Mouse (Mus musculus) right cerebral cortex, postnatal 25 days (tissue): ENCODE data around the gene Las1l.
"Not testable (repeated sequence)": the region's sequence is repeated elsewhere in the genome, so short reads cannot be mapped to it uniquely, and the experiment has no call there.

Experiments
- DNase-seq: peaks from one replicate; pipeline ENCODE4 v3.0.0; 2022

The Las1l gene

DNA sequence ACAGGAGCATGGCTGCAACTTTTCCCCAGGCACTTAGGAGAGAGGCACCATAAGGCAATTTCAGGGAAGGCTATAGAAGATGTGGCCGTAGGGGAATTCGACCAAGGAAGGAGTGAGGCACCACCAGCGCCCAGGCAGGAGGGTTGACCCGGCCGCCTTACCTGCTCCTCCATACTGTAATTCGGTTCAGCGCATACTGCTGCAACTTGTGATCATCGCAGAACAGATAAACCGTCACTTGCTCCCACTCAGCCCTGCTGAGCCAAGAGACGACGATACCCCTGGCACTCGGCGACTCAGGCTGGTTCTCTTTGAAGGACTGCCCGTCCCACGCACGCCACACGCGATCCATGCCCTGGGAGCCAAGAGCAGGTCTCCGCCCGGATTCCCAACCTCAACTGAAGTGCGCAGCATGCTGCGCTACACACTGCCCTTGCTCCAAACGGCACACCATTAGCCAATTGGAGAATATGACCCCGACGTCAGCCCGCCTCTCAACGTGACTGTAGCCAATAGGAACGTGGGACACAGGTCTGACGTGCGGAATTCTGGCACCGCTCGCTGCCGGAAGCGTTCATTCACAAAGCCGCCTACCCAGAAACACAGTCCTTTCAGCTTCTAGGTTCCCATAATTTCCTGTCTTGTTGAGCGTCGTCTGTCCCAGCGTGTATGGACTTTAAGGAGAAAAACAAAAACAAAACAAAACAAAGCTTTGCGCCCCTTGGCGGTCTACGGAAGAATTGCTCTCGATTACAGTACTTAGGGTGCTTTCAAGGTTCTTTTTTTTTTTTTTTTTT is at the start of gene Las1l:
TSS of gene Las1l (minus strand) at position 466 of the 797 bp plus-strand sequence.
- peak; percentile 88 for DNase-seq

DNA sequence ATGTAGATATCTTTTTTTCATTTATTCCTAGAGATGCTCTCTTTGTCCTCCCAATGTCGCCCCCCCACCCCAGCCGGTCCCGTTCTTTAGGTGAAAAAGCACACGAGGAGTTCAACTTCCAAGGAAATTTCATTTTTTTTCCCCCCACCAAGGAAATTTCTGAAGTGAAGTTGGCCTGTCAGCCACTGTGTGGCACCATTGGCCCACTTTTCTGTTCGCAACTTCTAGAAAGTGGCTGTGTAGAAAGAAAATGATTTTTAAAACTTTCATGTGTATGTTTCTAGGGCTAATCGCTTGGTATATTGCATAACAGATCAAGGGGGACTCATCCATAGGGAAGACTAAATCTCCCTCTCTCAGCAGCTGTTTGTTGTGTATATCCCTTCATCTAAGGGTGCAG is 49.6 kb upstream of the Las1l start:
- no peak for DNase-seq

DNA sequence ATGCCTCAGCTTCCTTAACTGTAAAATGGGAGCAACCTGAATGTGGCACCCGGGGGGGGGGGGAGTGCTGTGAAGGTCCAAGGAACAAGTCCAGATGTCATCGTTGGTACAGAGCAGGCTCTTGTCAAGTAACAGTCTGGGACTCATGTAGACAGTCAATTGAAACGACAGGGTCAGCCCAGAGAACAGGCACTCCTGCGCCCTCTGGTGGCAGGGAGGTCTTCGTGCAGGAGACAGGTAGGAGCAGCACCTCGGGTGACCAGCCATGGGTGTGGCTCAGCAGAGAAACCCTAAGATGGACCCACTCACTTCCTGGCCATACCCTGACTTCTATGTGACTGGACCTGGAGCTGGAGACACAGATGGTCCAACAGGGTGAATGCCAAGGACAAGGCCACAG is 42.8 kb upstream of the Las1l start:
- DNase-seq: no peak

DNA sequence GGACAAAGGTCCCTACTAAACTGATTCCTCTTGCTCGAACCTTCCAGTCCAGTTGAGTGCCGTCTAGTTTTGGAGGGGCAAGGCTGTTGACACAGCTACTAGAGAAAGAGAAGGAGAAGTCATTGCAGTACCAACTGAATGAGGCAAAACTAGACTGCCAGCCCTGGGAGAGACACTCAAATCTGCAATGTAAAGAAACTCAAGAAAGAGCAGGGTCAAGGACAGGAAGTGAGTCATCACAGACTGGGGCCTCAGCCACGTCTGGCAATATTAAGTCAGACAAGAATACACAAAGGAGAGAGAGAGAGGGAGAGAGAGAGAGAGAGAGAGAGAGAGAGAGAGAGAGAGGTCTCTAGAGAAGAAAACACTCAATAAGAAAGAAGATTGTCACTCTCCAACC is 36.4 kb upstream of the Las1l start:
- DNase-seq: no peak

DNA sequence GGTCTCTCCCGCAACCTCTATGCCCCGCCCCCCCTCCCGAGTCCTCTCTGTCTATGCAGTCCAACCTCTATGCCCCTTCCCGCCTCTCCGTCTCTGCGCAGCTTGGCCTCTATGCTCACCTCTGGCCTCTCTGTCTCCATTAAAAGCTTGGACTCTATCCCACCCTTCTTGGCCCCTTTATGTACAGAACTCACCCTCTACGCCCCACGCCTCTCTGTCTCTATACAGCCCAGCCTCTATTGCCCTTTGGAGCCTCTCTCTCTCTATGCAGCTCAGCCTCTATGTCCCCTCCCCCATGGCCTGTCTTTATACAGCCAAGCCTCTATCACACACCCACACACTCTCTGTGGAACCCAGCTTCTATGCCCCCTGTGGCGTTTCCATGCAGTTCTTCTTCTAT is 13.2 kb upstream of the Las1l start:
- DNase-seq: no peak

DNA sequence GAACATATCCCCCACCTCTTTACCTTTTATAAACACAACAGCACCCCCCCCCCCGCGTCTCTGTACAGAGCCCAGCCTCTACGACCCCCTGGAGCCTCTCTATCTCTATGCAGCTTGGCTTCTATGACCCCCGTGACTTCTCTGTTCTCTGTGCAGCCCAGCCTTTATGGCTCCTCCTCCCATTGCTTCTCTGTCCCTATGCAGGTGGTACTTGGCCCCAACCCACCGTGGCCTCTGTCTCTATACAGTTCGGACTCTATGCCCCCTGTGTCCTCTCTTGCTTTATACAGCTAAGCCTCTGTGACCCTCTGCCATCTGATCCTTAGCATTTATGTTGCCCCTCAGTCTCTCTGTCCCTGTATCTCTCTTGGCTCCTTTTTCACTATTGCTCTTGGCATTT is 12.4 kb upstream of the Las1l start:
- DNase-seq: no peak

DNA sequence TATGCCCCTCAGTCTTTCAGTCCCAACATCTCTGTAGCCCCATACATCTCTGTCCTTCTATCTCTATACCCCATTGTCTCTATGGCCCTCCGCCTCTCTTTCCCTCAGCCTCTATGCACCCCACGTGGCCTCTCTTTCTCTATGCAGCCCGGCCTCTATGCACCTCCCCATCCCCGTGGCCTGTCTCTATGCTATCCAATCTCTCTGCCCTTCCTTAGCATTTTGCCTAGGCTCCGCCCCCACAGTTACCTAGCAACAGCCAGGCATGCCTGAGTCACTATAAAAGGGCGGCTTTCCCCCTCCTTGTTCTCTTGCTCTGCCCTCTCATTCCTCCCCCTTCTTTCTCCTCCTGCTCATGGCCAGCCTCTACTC is 11.8 kb upstream of the Las1l start:
- DNase-seq: peak; percentile 60

DNA sequence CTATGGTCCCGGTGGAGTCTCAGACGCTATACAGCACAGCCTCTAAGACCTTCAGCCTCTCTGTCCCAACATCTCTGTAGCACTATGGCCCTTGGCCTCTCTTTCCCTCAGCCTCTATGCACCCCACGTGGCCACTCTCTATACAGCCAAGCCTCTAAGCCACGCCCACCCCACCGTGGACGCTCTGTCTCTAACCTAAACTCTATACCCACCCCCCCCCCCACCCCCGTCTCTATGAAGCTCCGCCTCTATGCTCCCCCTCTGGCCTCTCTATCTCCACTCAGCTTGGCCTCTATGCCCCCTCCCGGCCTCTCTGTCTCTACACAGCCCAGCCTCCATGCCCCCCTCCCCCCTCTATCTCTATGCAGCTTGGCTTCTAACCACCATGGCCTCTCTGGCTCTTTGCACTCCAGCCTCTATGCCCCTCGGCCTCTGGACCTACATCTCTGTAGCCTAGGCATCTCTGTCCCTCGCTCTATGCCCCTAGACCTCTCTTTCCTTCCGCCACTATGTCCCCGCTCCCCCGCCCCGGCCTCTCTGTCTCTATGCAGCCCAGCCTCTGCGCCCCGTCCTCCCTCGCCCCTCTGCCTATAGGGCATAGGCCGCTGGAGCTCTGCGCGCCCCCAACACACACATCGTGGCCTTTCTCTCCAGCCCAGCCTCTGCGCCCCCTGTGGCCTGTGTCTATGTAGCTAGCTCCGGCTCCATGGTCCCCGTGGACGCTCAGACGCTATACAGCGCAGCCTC is 11.3 kb upstream of the Las1l start:
- peak; percentile 4 for DNase-seq

DNA sequence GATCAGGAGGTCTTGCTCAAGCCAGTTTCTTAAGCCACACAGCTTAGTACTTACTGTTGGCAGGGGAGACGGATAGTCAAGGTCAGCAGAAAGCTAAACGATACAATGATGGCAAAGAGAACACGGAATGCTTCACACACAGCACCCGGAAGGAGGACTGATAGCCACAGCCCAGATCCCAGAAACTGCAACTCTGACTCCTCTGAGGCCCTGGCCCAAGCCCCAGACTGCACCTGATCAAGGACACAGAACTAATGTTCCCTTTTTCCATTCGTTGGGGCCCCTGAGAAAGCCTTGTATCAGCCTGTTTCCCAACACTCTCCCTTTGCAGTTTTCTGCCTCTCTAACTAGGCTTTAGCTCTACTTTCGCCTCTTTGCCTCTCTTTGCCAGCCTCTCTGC is 8.3 kb upstream of the Las1l start:
- no peak for DNase-seq

DNA sequence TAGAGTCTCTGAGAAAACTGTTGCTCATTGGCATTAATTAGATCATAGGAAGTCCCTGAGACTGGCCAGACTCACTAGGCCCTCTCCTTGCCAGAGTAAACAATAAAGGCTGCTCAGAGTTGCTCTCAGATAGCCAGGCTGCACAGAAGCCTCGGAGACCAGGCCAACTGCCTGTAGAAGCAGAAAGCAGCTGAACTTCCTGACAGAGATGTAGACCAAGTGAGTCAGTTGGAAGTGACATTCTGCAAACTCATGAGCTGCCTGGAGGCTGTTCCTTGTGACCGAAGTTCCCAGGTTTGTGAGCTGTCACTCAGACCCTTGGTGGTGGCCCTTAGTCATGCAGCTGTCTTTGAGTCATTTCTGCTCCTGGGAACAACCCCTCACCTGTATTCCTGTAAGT is 6.6 kb upstream of the Las1l start:
- DNase-seq: no peak

DNA sequence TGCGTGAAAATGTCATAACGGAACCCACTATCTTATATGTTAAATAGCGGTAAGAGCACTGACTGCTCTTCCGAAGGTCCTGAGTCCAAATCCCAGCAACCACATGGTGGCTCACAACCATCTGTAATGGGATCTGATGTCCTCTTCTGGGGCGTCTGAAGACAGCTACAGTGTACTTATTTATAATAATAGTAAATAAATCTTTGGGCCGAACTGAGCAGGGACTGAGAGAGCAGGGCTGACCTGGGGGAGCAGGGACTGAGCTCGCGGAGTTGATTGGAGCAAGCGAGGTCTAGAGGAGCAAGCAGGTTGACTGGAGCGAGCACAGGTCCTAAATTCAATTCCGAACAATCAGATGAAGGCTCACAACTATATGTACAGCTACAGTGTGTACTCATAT is 699 bp upstream of the Las1l start:
- not testable (repeated sequence) for DNase-seq

DNA sequence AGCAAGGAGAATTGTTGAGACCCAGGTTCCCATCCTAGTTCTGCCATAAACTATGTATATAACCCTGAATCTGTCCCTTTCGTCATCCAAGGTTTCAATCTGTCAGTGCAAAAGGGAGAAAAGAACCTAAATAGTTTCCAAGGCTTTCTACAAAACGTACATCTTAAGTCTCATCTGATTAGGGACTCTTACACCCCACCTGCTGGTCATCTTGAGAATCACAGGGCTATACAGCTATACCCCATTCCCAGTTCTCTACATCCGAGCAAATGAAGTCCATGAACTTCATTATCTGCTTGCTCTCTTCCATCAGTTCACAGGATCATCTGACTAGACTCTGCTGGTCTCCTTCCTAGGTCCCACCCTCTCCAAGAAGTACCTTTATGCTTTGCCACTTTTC is 6.0 kb downstream of the Las1l start:
- DNase-seq: no peak

DNA sequence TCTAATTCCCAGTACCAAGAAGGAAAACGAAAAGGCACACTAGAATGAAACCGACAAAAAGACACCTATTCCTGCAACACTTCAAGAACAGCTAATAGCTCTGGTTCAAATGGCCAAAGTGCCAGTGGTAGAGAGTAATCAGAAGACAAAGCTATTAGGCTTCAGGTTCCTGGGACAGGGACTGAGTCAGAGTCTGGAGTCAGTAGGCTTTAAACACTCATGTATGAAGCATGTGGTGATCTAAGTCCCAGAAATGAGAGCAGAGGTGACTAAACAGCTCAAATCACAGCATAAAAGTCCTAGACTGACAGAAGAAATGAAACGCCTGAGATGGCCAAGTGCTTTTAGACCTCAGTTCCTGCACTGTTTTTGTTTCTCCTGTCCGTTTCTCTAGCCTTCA is 8.6 kb downstream of the Las1l start:
- no peak for DNase-seq

DNA sequence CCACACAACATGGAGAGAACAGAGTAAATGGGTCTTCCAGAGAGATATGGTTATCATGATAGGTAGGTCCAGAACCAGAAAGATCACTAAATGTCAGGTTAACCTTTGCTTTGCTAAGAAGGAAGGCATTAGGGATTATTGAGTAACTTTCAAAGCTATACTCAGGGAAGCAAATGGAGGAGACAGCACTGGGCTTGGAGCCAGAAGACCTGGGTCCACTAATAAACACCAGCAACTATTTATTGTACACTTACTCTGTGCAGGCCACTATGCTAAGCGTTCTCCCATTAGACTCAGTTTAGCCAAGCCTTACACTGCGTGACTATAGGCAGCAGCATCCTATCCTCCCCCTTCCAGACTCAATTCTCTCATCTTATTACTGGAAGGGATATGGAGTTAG is 11.3 kb downstream of the Las1l start:
- no peak for DNase-seq

DNA sequence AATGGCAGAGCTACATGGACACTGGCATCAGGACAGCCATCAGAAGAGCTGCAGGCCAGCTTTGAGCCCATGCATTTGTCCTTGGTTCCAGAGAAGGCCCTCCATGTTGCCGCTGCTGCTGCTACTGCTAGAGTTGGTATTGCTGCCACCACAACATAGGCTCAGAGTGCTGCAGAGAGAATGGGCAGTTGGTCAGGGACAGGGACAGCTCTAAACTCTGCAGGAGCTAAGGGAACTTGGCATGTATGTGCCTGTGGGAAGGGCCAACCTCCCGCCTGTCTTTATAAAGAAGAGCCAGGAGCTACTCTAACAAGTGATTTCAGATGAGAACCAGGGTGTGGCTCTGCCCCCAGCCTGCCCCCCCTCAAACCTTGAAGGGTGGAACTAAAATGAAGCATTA is 21.3 kb downstream of the Las1l start:
- DNase-seq: no peak

DNA sequence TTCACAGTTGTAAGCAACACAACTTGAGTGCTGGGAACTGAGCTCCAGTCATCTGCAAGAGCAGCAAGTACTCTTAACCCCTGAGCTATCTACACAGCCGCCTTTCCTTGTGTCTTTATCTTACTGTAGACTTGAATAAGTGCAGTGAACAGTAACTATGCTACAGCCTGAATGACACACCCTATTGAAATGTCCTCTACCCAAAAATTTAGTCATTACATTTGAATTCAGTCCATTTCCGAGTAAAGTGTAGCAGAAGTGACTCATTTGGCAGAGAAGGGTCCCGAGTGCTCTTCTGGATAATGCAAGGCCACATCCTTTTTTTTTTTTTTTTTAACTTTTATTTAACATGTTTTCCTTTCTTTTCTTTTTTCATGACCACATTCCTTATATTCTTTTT is 54.0 kb downstream of the Las1l start:
- DNase-seq: no peak
